Mouse (Mus musculus) testis, adult 2 months (tissue): ENCODE measurements around the gene Mknk2. TPM values are rescaled to one million over a fixed set of nuclear protein-coding genes. Genes with fewer than 3 reads are reported as not detected.
A peak's percentile ranks its signal among the peaks of the same experiment; 100 is the strongest.
"Not testable (repeated sequence)": the region's sequence is repeated elsewhere in the genome, so short reads cannot be mapped to it uniquely, and the experiment has no call there.

Experiments used
- H3K27ac ChIP-seq: fragments of 200-500 bp; 2 replicates; pipeline ENCODE4 v1.5.1; 2012; ENCODE audit warnings: low read depth, low read length; ENCODE audit not compliant: control insufficient read depth, insufficient read depth
- H3K27me3 ChIP-seq: fragments of 200-500 bp; 2 replicates; pipeline ENCODE4 v1.6.1; 2012; ENCODE audit warnings: mild to moderate bottlenecking, low read length, moderate library complexity; ENCODE audit not compliant: control insufficient read depth, insufficient read depth
- H3K36me3 ChIP-seq: fragments of 200-500 bp; 2 replicates; pipeline ENCODE4 v1.6.1; 2012; ENCODE audit warnings: mild to moderate bottlenecking, low read length; ENCODE audit not compliant: control insufficient read depth, insufficient read depth
- H3K4me1 ChIP-seq: fragments of 200-500 bp; 2 replicates; pipeline ENCODE4 v1.6.1; 2012; ENCODE audit warnings: low read length; ENCODE audit not compliant: control insufficient read depth, insufficient read depth
- H3K4me3 ChIP-seq: fragments of 200-500 bp; 2 replicates; pipeline ENCODE4 v1.5.1; 2012; ENCODE audit warnings: low read depth, mild to moderate bottlenecking, low read length, moderate library complexity, mixed read lengths; ENCODE audit not compliant: control insufficient read depth
- CTCF ChIP-seq: fragments of 200-500 bp; IDR thresholded peaks from 2 replicates; pipeline ENCODE4 v1.5.1; 2012; ENCODE audit warnings: low read depth, mild to moderate bottlenecking, inconsistent platforms, low read length, moderate library complexity; ENCODE audit not compliant: control insufficient read depth, insufficient read depth, insufficient replicate concordance
- POLR2A ChIP-seq: fragments of 200-500 bp; IDR thresholded peaks from 2 replicates; pipeline ENCODE4 v1.6.1; 2012; ENCODE audit warnings: low read depth, mild to moderate bottlenecking, inconsistent platforms, low read length, moderate library complexity; ENCODE audit not compliant: control insufficient read depth
- polyA plus RNA-seq: library from polyadenylated mRNA; depleted of rRNA; stranded (reverse); fragments of >200 nt; gene quantifications from 2 replicates; pipeline ENCODE4 v1.2.3, GENCODE M21; 2012

Gene Mknk2
- polyA plus RNA-seq, 1 experiment = 53.5 TPM

GRCm38 (mm10) chr10:80656130-80656862, 21.6 kb downstream of the Mknk2 start:
- TF ChIP-seq POLR2A (no peak; the same call in 1 of the 2 replicates), CTCF (peak; percentile 2; the same call in 1 of the 2 replicates)
- peak overlapping the region; percentile 81 for H3K27ac ChIP-seq
- H3K36me3 ChIP-seq = no peaks in the 10 kb centered on the region
- no peaks in the 10 kb centered on the region for H3K27me3 ChIP-seq
- H3K4me1 ChIP-seq = peaks cover 21% of the 10 kb centered on the region
- H3K4me3 ChIP-seq = peak overlapping the region; percentile 90

DNA sequence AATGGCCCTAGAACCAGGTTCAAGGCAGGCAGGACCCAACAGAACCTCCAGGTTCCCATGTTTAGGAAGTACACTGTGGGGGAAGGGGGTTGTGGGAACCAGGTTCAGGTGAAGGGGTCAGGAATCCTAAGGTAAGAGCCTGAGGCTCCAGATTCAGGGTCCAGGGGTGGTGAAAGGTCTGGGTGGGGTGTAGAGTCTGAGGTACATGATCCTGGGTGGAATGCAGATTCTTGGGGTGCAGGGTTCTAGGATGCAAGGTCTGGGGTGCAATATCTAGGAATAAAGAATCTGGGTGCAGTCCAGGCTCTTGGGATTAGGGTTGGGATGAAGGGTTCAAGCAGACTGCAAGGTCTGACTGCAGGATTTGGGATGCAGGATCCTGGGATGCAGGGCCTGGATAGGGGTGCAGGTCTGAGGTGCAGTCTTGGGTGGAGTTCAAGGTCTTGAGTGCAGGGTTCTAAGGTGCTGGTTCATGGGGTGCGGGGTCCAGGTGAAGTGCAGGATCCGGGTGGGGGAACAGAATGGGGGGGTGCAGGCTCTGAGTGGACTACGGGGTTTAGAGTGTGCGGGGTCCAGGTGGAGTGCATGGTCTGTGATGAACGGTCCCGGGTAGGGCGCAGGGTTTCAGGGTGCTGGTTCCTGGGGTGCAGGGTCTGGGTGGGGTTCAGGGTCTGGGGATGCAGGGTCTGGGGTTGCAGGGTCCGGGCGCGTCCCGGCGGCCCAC, 22.3 kb downstream of the Mknk2 start:
- H3K27ac ChIP-seq = peak overlapping the region; percentile 22; the same call in 1 of the 2 replicates

DNA sequence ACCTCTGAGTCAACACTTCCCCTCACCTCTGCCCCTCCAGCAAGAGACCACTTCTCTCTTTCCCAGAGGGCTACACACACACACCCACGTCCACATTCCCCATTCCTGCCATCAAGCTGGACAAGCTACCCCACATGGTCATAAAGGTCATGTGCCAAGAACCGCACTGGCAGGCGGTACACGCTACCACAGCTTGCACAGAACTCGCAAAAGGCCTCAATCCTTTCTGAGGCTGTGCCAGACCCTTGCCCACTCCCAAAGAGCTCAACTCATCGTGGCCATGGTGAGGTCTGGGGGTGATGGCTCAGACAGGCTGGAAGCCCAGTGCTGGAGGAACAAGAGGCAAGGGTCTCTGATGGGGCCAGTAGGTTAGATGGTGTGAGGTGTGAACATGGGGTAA, 23.0 kb downstream of the Mknk2 start:
- Histone ChIP-seq H3K27me3 (no peaks in the 10 kb centered on the region), H3K27ac (no peak overlapping the region), H3K4me3 (no peak overlapping the region), H3K36me3 (no peaks in the 10 kb centered on the region), H3K4me1 (peaks cover 21% of the 10 kb centered on the region)
- TF ChIP-seq POLR2A = no peak
- no peak for TF ChIP-seq CTCF

More for the DNA sequence above, 22.3 kb downstream of the Mknk2 start:
- TF ChIP-seq POLR2A = no peak
- no peak for TF ChIP-seq CTCF
- peaks cover 21% of the 10 kb centered on the region for H3K4me1 ChIP-seq
- H3K27me3 ChIP-seq = no peaks in the 10 kb centered on the region
- H3K4me3 ChIP-seq = peak overlapping the region; percentile 90
- no peaks in the 10 kb centered on the region for H3K36me3 ChIP-seq

GRCm38 (mm10) chr10:80653156-80653720, 24.7 kb downstream of the Mknk2 start:
- no peak for TF ChIP-seq CTCF
- no peak for TF ChIP-seq POLR2A
- peaks cover 19% of the 10 kb centered on the region for H3K4me1 ChIP-seq
- no peak overlapping the region for H3K4me3 ChIP-seq
- H3K27me3 ChIP-seq = no peaks in the 10 kb centered on the region
- H3K27ac ChIP-seq = no peak overlapping the region
- H3K36me3 ChIP-seq = no peaks in the 10 kb centered on the region

- Histone ChIP-seq H3K4me1 (peaks cover 4% of the 10 kb centered on the region), H3K27ac (no peak overlapping the region), H3K4me3 (no peak overlapping the region), H3K36me3 (no peaks in the 10 kb centered on the region), H3K27me3 (no peaks in the 10 kb centered on the region)
- TF ChIP-seq CTCF (no peak), POLR2A (no peak)
Observed at GRCm38 (mm10) chr10:80650392-80650791, 27.5 kb downstream of the Mknk2 start.

- H3K36me3 ChIP-seq, H3K4me3 ChIP-seq, H3K27ac ChIP-seq, H3K4me1 ChIP-seq, H3K27me3 ChIP-seq: not testable (repeated sequence)
Observed at GRCm38 (mm10) chr10:80649910-80650309, 28.0 kb downstream of the Mknk2 start.

GRCm38 (mm10) chr10:80646936-80647335, 31.0 kb downstream of the Mknk2 start:
- H3K4me3 ChIP-seq = no peak overlapping the region
- no peak overlapping the region for H3K27ac ChIP-seq
- H3K27me3 ChIP-seq = no peaks in the 10 kb centered on the region
- TF ChIP-seq CTCF (no peak), POLR2A (no peak)
- H3K4me1 ChIP-seq = peaks cover 13% of the 10 kb centered on the region
- H3K36me3 ChIP-seq = no peaks in the 10 kb centered on the region
